Mouse (Mus musculus): Measurements from ENCODE around the gene Clstn1.

Gene Clstn1

GRCm38 (mm10) chr4:149567432-149568026 is 18.7 kb upstream of the Clstn1 start:
- no peak for DNase-seq (ENCODE audit: extremely low spot score)

GRCm38 (mm10) chr4:149568622-149569021 is 17.6 kb upstream of the Clstn1 start:
- no peak for DNase-seq (ENCODE audit: extremely low spot score)

- no peak for DNase-seq (ENCODE audit: extremely low spot score)
Observed at GRCm38 (mm10) chr4:149569781-149570497, 16.3 kb upstream of the Clstn1 start.

- DNase-seq (ENCODE audit: extremely low spot score) = no peak
Observed at GRCm38 (mm10) chr4:149570498-149570863, 15.8 kb upstream of the Clstn1 start.

- no peak for DNase-seq (ENCODE audit: extremely low spot score)
Observed at GRCm38 (mm10) chr4:149571209-149571608, 15.1 kb upstream of the Clstn1 start.

- no peak for DNase-seq (ENCODE audit: extremely low spot score)
Observed at GRCm38 (mm10) chr4:149571651-149572149, 14.6 kb upstream of the Clstn1 start.

- no peak for DNase-seq (ENCODE audit: extremely low spot score)
Observed at GRCm38 (mm10) chr4:149572446-149572845, 13.8 kb upstream of the Clstn1 start.

GRCm38 (mm10) chr4:149572851-149573250 is 13.4 kb upstream of the Clstn1 start:
- no peak for DNase-seq (ENCODE audit: extremely low spot score)

GRCm38 (mm10) chr4:149574391-149574821 is 11.9 kb upstream of the Clstn1 start:
- DNase-seq (ENCODE audit: extremely low spot score) = no peak

- DNase-seq (ENCODE audit: extremely low spot score) = no peak
Observed at GRCm38 (mm10) chr4:149576061-149576460, 10.2 kb upstream of the Clstn1 start.

- DNase-seq (ENCODE audit: extremely low spot score) = no peak
Observed at GRCm38 (mm10) chr4:149576993-149577548, 9.2 kb upstream of the Clstn1 start.

- DNase-seq (ENCODE audit: extremely low spot score) = no peak
Observed at GRCm38 (mm10) chr4:149578085-149578681, 8.1 kb upstream of the Clstn1 start.

- no peak for DNase-seq (ENCODE audit: extremely low spot score)
Observed at GRCm38 (mm10) chr4:149578831-149579230, 7.4 kb upstream of the Clstn1 start.

GRCm38 (mm10) chr4:149585236-149585635 is 1.0 kb upstream of the Clstn1 start:
- DNase-seq (ENCODE audit: extremely low spot score) = no peak

- DNase-seq (ENCODE audit: extremely low spot score) = peak; percentile 47
Observed at GRCm38 (mm10) chr4:149586783-149587595, 721 bp downstream of the Clstn1 start.

- DNase-seq (ENCODE audit: extremely low spot score) = peak; percentile 49
Observed at GRCm38 (mm10) chr4:149587596-149588168, 1.4 kb downstream of the Clstn1 start.

GRCm38 (mm10) chr4:149590200-149590599 is 3.9 kb downstream of the Clstn1 start:
- no peak for DNase-seq (ENCODE audit: extremely low spot score)

- DNase-seq (ENCODE audit: extremely low spot score) = no peak
Observed at GRCm38 (mm10) chr4:149591486-149591885, 5.2 kb downstream of the Clstn1 start.

- no peak for DNase-seq (ENCODE audit: extremely low spot score)
Observed at GRCm38 (mm10) chr4:149594913-149595581, 8.8 kb downstream of the Clstn1 start.

- no peak for DNase-seq (ENCODE audit: extremely low spot score)
Observed at GRCm38 (mm10) chr4:149597641-149598208, 11.5 kb downstream of the Clstn1 start.
